Mouse (Mus musculus): ENCODE data around the gene Podnl1. TPM values are rescaled to one million over a fixed set of nuclear protein-coding genes. Genes with fewer than 3 reads are reported as not detected.

Podnl1 gene
- polyA plus RNA-seq, 1 experiment from 2014 or later: 1.6 TPM

GRCm38 (mm10) chr8:84098376-84098775, 27.4 kb upstream of the Podnl1 start:
- no peak overlapping the region for H3K9ac ChIP-seq
- no peak overlapping the region for H3K4me3 ChIP-seq
- 95% methylated on average over 7 of the region's 7 CpGs for WGBS
- no peak for ATAC-seq (ENCODE audit: insufficient number of reproducible peaks, insufficient read depth, low FRiP score, low TSS enrichment, low read depth)
- H3K9me3 ChIP-seq: no peaks in the 10 kb centered on the region
- peaks cover 90% of the 10 kb centered on the region for H3K36me3 ChIP-seq
- H3K27ac ChIP-seq: no peak overlapping the region; the same call in 1 of the 2 replicates
- H3K4me1 ChIP-seq: peaks cover 17% of the 10 kb centered on the region
- H3K4me2 ChIP-seq: no peak overlapping the region
- no peaks in the 10 kb centered on the region for H3K27me3 ChIP-seq

DNA sequence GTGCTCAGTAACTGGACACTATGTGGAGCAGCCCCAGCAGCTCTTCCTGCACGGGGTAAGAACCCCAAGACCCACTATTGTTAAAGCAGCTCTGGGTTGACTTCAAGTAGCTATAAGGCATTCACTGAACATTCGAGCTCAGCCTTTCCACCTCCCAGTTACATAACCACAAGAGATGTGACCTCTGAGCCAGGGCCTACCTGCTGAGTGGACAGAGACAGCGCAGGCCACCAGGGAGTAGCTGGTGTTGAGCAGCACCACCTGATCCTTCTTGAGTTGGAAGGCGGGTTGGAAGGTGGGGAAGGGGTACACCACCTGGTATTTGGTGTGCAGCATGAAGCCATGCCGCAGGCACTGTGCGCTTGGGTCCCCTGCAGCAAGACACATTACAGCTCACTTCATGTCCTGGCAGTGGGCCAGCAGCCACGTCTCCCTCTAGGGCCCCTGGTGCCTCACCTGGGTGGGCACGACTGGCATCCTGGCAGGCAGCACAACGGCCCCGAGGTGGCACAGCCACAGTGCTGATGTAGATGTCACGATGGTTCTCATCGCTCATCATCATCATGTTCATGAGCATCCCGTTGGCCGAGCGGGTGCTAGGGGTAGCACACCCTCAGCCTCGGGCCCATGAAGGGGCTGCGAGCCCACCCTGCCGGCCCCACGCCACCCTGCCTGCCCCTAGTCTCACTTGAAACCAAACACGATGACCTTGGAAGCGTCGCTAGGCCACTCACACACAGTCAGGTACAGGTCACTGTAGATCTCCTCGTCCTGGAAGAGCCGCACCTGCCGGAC, 24.1 kb upstream of the Podnl1 start:
- Histone ChIP-seq H3K4me1 (peaks cover 23% of the 10 kb centered on the region), H3K27ac (no peak overlapping the region), H3K9me3 (no peaks in the 10 kb centered on the region), H3K27me3 (no peaks in the 10 kb centered on the region), H3K36me3 (peaks cover 57% of the 10 kb centered on the region), H3K9ac (no peak overlapping the region), H3K4me2 (no peak overlapping the region), H3K4me3 (no peak overlapping the region)
- 93% methylated on average over 25 of the region's 25 CpGs for WGBS
- no peak for ATAC-seq (ENCODE audit: insufficient number of reproducible peaks, insufficient read depth, low FRiP score, low TSS enrichment, low read depth)

DNA sequence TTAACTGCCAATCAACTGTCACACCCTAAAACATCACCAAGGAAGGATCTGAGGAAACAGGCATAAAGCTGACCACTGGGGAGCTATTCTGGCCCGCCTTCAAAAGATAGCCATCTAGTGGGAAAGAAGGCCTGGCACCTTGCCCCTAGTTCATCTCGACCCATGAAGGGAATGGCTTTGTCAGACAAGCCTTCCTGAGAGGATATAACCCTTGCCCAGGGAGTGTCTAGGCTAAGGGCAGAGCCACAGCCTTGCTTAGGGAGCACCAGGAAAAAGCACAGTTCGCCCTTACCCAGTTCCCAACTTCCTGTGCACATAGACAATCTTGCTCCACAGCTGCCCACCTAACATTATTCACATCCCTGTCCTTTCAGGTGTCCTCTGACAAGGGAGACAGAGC, 22.2 kb upstream of the Podnl1 start:
- Histone ChIP-seq H3K4me1 (peaks cover 23% of the 10 kb centered on the region), H3K36me3 (peaks cover 38% of the 10 kb centered on the region), H3K27ac (peak overlapping the region; percentile 89; the same call in 1 of the 2 replicates), H3K9me3 (no peaks in the 10 kb centered on the region), H3K9ac (peak overlapping the region; percentile 80), H3K27me3 (no peaks in the 10 kb centered on the region), H3K4me2 (peak overlapping the region; percentile 75), H3K4me3 (peak overlapping the region; percentile 62)
- ATAC-seq (ENCODE audit: insufficient number of reproducible peaks, insufficient read depth, low FRiP score, low TSS enrichment, low read depth): no peak
- WGBS: 62% methylated on average over 3 of the region's 3 CpGs

- H3K36me3 ChIP-seq: peaks cover 32% of the 10 kb centered on the region
- peak overlapping the region; percentile 80 for H3K9ac ChIP-seq
- H3K27ac ChIP-seq: peak overlapping the region; percentile 89
- H3K9me3 ChIP-seq: no peaks in the 10 kb centered on the region
- 1% methylated on average over 24 of the region's 29 CpGs for WGBS
- peak; percentile 78 for ATAC-seq (ENCODE audit: insufficient number of reproducible peaks, insufficient read depth, low FRiP score, low TSS enrichment, low read depth)
- no peaks in the 10 kb centered on the region for H3K27me3 ChIP-seq
- H3K4me2 ChIP-seq: peak overlapping the region; percentile 75
- H3K4me3 ChIP-seq: peak overlapping the region; percentile 62
- peaks cover 23% of the 10 kb centered on the region for H3K4me1 ChIP-seq
These were observed 21.6 kb upstream of the Podnl1 start for GRCm38 (mm10) chr8:84104221-84104620.

DNA sequence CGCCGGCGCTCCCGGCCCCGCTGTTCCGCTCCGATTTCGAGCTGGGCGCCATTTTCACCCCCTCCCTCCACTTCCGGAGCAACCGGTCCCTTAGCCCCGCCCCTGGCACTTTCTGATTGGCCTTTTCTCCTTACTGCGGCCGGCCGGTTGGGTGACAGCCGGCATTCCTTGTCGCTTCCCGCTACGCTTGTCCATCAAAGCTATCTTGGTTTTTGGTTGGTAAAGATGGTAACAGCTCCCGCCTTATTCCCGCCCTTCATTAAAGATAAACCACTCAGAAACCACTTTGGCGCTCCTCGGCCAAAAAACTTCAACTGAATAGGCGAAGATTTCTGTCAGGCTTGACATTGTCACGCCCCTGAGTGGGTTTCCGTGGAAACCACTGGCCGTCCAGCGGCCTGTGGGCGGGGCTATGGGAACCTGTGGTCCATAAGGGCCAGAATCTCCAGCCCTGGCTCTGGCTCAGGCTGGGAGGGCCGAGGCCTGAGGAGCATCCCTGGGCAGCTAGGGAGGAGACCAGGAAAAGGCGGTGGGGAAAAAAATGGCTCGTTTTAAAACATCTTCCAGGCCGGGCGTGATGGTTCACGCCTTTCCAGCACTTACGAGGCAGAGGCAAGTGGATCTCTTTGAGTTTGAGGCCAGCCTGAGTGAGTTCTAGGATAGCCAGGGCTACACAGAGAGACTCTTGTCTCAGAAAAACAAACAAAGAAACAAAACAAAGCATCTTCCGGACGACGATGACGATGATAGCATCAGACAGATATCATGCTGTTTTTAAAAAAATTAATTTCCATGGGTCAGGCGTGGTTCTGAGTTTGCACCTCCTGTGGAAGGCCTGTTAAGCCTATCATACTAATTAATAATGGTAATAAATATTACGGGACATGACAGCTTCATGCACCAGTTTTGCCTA, 20.8 kb upstream of the Podnl1 start, which contains the start of gene Dcaf15:
TSS of gene Dcaf15 (minus strand) at position 72 of the 913 bp plus-strand sequence.
- Histone ChIP-seq H3K9me3 (no peaks in the 10 kb centered on the region), H3K4me3 (peak within 1 kb of the TSS; percentile 62), H3K9ac (peak within 1 kb of the TSS; percentile 80), H3K4me2 (peak within 1 kb of the TSS; percentile 75), H3K36me3 (peaks cover 28% of the 10 kb centered on the region), H3K27ac (peak within 1 kb of the TSS; percentile 89), H3K4me1 (peaks cover 23% of the 10 kb centered on the region), H3K27me3 (no peaks in the 10 kb centered on the region)
- WGBS: 7% methylated on average over 42 of the region's 42 CpGs
- ATAC-seq (ENCODE audit: insufficient number of reproducible peaks, insufficient read depth, low FRiP score, low TSS enrichment, low read depth): peak; percentile 94

DNA sequence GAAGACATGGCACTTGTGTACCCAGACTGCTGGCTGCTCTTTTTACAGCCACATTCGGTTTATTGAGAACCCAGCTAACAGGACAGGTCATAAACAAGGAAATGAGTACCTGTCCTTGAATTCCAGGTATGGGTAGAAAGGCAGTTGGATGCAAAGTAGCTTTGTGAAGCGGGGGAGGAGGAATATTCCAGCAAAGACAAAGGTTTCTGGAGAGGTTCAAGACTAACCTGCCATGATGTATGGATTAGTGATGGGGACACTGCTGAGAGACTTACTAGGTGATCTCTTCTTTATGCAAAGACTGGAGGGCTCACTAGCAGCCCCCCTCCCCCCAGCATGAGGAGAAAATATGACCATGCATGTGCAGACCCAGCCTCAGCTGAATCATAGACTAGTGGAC, 20.1 kb upstream of the Podnl1 start:
- Histone ChIP-seq H3K27ac (no peak overlapping the region), H3K4me3 (no peak overlapping the region), H3K9me3 (no peaks in the 10 kb centered on the region), H3K27me3 (no peaks in the 10 kb centered on the region), H3K4me2 (no peak overlapping the region), H3K9ac (no peak overlapping the region), H3K4me1 (peaks cover 23% of the 10 kb centered on the region), H3K36me3 (peaks cover 22% of the 10 kb centered on the region)
- 83% methylated on average over 2 of the region's 2 CpGs for WGBS
- ATAC-seq (ENCODE audit: insufficient number of reproducible peaks, insufficient read depth, low FRiP score, low TSS enrichment, low read depth): no peak

- H3K9me3 ChIP-seq: no peaks in the 10 kb centered on the region
- peaks cover 15% of the 10 kb centered on the region for H3K36me3 ChIP-seq
- peaks cover 23% of the 10 kb centered on the region for H3K4me1 ChIP-seq
- no peak overlapping the region for H3K4me3 ChIP-seq
- no peak for ATAC-seq (ENCODE audit: insufficient number of reproducible peaks, insufficient read depth, low FRiP score, low TSS enrichment, low read depth)
- no peak overlapping the region for H3K4me2 ChIP-seq
- 94% methylated on average over 6 of the region's 6 CpGs for WGBS
- H3K27ac ChIP-seq: no peak overlapping the region
- no peaks in the 10 kb centered on the region for H3K27me3 ChIP-seq
- no peak overlapping the region for H3K9ac ChIP-seq
These were observed 19.4 kb upstream of the Podnl1 start for GRCm38 (mm10) chr8:84106216-84107040.

DNA sequence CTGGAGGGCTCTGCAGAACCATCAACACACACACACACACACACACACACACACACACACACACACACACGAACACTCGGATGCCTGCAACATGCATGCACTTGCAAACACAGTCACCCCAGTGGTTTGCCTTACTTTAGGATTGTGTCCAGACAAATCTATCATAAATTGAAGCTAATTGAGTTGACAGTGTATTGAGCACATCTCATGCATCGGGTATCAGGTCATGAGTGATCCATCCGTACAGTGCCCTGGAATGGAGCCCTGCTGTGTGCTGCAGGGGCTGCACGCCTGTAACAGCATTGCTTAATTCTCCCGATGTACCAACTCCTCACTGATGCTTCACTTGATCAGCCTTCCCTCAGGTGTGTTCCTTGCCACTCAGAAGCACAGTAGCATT, 10.1 kb upstream of the Podnl1 start:
- Histone ChIP-seq H3K4me1 (no peaks in the 10 kb centered on the region), H3K4me2 (no peak overlapping the region), H3K27ac (no peak overlapping the region), H3K4me3 (no peak overlapping the region), H3K9me3 (no peaks in the 10 kb centered on the region), H3K9ac (no peak overlapping the region), H3K27me3 (no peaks in the 10 kb centered on the region), H3K36me3 (no peaks in the 10 kb centered on the region)
- ATAC-seq (ENCODE audit: insufficient number of reproducible peaks, insufficient read depth, low FRiP score, low TSS enrichment, low read depth): no peak
- WGBS: 80% methylated on average over 6 of the region's 6 CpGs

- 82% methylated on average over 3 of the region's 3 CpGs for WGBS
- Histone ChIP-seq H3K36me3 (no peaks in the 10 kb centered on the region), H3K4me2 (no peak overlapping the region)
These were observed 3.6 kb upstream of the Podnl1 start for GRCm38 (mm10) chr8:84122151-84122550.

DNA sequence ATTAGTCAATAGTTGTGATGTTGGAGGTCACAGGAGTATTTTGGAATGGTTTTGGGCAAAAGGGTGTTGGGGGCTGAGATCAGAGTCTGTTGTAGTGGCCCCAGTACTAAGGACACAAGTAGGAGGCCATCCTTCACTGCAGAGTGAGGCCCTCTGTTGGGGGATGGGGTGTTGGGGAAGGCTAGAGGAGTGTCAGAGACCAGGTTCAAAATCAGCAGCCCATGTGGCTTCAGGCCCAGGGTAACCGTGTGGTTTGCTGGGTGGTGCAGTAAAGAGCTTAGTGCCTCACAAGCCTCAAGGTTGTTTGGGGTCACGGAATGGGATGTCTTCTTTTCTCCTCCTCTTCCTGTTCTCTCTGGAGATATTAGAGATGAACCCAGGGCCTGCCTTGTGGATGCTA, 953 bp downstream of the Podnl1 start:
- no peak for ATAC-seq (ENCODE audit: insufficient number of reproducible peaks, insufficient read depth, low FRiP score, low TSS enrichment, low read depth)
- no peak overlapping the region for H3K4me2 ChIP-seq
- H3K27ac ChIP-seq: peak overlapping the region; percentile 55; the same call in 1 of the 2 replicates
- no peak overlapping the region for H3K4me3 ChIP-seq
- H3K27me3 ChIP-seq: peaks cover 3% of the 10 kb centered on the region; the same call in 1 of the 2 replicates
- H3K9ac ChIP-seq: no peak overlapping the region
- peaks cover 8% of the 10 kb centered on the region; the same call in 1 of the 2 replicates for H3K36me3 ChIP-seq
- no peaks in the 10 kb centered on the region for H3K9me3 ChIP-seq
- WGBS: 68% methylated on average over 2 of the region's 2 CpGs
- peaks cover 30% of the 10 kb centered on the region for H3K4me1 ChIP-seq

More at GRCm38 (mm10) chr8:84122151-84122550, 3.6 kb upstream of the Podnl1 start:
- Histone ChIP-seq H3K9me3 (no peaks in the 10 kb centered on the region), H3K9ac (no peak overlapping the region), H3K27ac (no peak overlapping the region), H3K4me3 (no peak overlapping the region), H3K27me3 (no peaks in the 10 kb centered on the region), H3K4me1 (peaks cover 10% of the 10 kb centered on the region)
- no peak for ATAC-seq (ENCODE audit: insufficient number of reproducible peaks, insufficient read depth, low FRiP score, low TSS enrichment, low read depth)
